Mouse (Mus musculus): ENCODE measurements around the gene Arih1. TPM values are rescaled to one million over a fixed set of nuclear protein-coding genes. Genes with fewer than 3 reads are reported as not detected.

Gene Arih1
- polyA plus RNA-seq, 2 experiments, result 5.8 to 11.6 TPM

DNA sequence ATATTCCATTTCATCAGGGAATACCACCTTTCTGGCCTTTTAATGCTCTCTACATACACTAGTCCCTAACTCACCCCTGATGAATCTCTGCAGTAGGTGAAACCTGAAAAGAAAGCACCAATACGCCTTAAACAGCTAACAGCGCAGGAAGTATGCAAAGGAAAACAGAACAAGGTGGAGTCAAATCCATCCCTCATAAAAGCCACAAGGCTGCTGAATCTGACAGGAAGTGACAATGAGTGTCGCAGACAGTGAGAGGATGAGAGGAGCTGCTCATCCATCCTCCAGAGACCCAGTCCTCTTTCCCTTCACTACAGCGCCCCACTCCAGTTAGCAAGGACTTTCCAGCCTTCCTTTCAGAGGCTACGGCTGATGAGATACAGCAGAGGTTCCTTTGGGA is 148.0 kb downstream of the Arih1 start:
- ATAC-seq (ENCODE audit: insufficient read depth) (no peak), DNase-seq (ENCODE audit: low read depth in 3 of 3, low spot score in 3 of 3) (no peak)
- Histone ChIP-seq H3K4me2 (ENCODE audit: low read depth) (no peak overlapping the region), H3K9ac (replicated peaks) (no peak overlapping the region), H3K4me1 (replicated peaks; ENCODE audit: control insufficient read depth in 2 of 2, insufficient read depth in 2 of 2, low read length in 1 of 2) (peaks cover 8 to 9% of the 10 kb centered on the region in 2 experiments; a peak in 3 of 4 replicates), H3K9me3 (ENCODE audit: control insufficient read depth, low read length) (no peaks in the 10 kb centered on the region), H3K36me3 (replicated peaks; ENCODE audit: control insufficient read depth, insufficient read depth, low read depth) (no peaks in the 10 kb centered on the region), H3K4me3 (ENCODE audit: insufficient read depth in 1 of 2, low read depth in 2 of 2, low read length in 2 of 2) (no peak overlapping the region), H3K27ac (no peak overlapping the region), H3K27me3 (ENCODE audit: control insufficient read depth, insufficient read depth, low read length) (no peaks in the 10 kb centered on the region)
- TF ChIP-seq EP300 (IDR thresholded peaks at IDR 0.05; ENCODE audit: low read depth), result no peak
- TF ChIP-seq CTCF (IDR thresholded peaks at IDR 0.05; ENCODE audit: low read depth), result no peak
- 75% methylated on average over 5 of the region's 5 CpGs for WGBS (ENCODE audit: insufficient replicate concordance)

Other genes starting within 250 kb of the Arih1 start
- 10.5 and 14.0 TPM in 2 replicates for gene Adpgk, start 195.1 kb downstream of the Arih1 start, polyA plus RNA-seq (2012; rRNA removed)
- 17.6 and 18.5 TPM in 2 replicates for gene Adpgk, start 195.1 kb downstream of the Arih1 start, polyA plus RNA-seq (2014; fragmentation: Nextera tagmentation; extraction: Ambion mirVana)
- gene Bbs4, start 133.1 kb downstream of the Arih1 start, polyA plus RNA-seq (2012; rRNA removed), result 0.70 and 1.1 TPM in 2 replicates
- gene Bbs4, start 133.1 kb downstream of the Arih1 start, polyA plus RNA-seq (2014; fragmentation: Nextera tagmentation; extraction: Ambion mirVana), result 1.6 and 2.5 TPM in 2 replicates
- gene Hexa, start 52.9 kb upstream of the Arih1 start, polyA plus RNA-seq (2012; rRNA removed), result 14.5 and 17.5 TPM in 2 replicates
- 29.1 and 32.0 TPM in 2 replicates for gene Hexa, start 52.9 kb upstream of the Arih1 start, polyA plus RNA-seq (2014; fragmentation: Nextera tagmentation; extraction: Ambion mirVana)
- gene Tmem202, start 53.2 kb upstream of the Arih1 start, polyA plus RNA-seq (2012; rRNA removed), result 0.03 TPM in 1 of 2 replicates, not detected in the other
- 0.13 TPM in 1 of 2 replicates, not detected in the other for gene Tmem202, start 53.2 kb upstream of the Arih1 start, polyA plus RNA-seq (2014; fragmentation: Nextera tagmentation; extraction: Ambion mirVana)
- 0.02 and 0.04 TPM in 2 replicates for gene Celf6, start 91.3 kb upstream of the Arih1 start, polyA plus RNA-seq (2012; rRNA removed)
- not detected in 2 replicates for gene Celf6, start 91.3 kb upstream of the Arih1 start, polyA plus RNA-seq (2014; fragmentation: Nextera tagmentation; extraction: Ambion mirVana)
- 5.2 and 5.3 TPM in 2 replicates for gene Parp6, start 130.7 kb upstream of the Arih1 start, polyA plus RNA-seq (2012; rRNA removed)
- gene Parp6, start 130.7 kb upstream of the Arih1 start, polyA plus RNA-seq (2014; fragmentation: Nextera tagmentation; extraction: Ambion mirVana), result 1.9 and 2.6 TPM in 2 replicates
- gene Pkm, start 169.8 kb upstream of the Arih1 start, polyA plus RNA-seq (2012; rRNA removed), result 87.9 and 108 TPM in 2 replicates
- 119 and 131 TPM in 2 replicates for gene Pkm, start 169.8 kb upstream of the Arih1 start, polyA plus RNA-seq (2014; fragmentation: Nextera tagmentation; extraction: Ambion mirVana)
- 0.06 and 0.12 TPM in 2 replicates for gene Gramd2, start 193.5 kb upstream of the Arih1 start, polyA plus RNA-seq (2012; rRNA removed)
- gene Gramd2, start 193.5 kb upstream of the Arih1 start, polyA plus RNA-seq (2014; fragmentation: Nextera tagmentation; extraction: Ambion mirVana), result not detected in 2 replicates